Mouse (Mus musculus) cortical plate, adult 2 months (tissue): ENCODE results near the gene Map3k3. TPM values are rescaled to one million over a fixed set of nuclear protein-coding genes. Genes with fewer than 3 reads are reported as not detected.
"Not testable (repeated sequence)": the region's sequence is repeated elsewhere in the genome, so short reads cannot be mapped to it uniquely, and the experiment has no call there.

ENCODE experiments used
- H3K27ac ChIP-seq: fragments of 200-500 bp; 2 replicates; pipeline ENCODE4 v1.5.1; 2012; ENCODE audit warnings: low read length, control low read depth, inconsistent platforms; ENCODE audit not compliant: insufficient read depth
- H3K4me1 ChIP-seq: fragments of 200-500 bp; 2 replicates; pipeline ENCODE4 v1.6.1; 2011; ENCODE audit warnings: low read length; ENCODE audit not compliant: control insufficient read depth, insufficient read depth
- H3K4me3 ChIP-seq: fragments of 200-500 bp; 2 replicates; pipeline ENCODE4 v1.5.1; 2011; ENCODE audit warnings: mild to moderate bottlenecking, low read length, control low read depth; ENCODE audit not compliant: insufficient read depth
- CTCF ChIP-seq: fragments of 200-500 bp; IDR thresholded peaks from 2 replicates; pipeline ENCODE4 v1.5.1; 2011; ENCODE audit warnings: mild to moderate bottlenecking, control low read depth, low read length; ENCODE audit not compliant: insufficient read depth; ENCODE audit errors: extremely low read depth
- POLR2A ChIP-seq: fragments of 200-500 bp; IDR thresholded peaks from 2 replicates; pipeline ENCODE4 v1.6.1; 2011; ENCODE audit warnings: mild to moderate bottlenecking, low read length, control low read depth; ENCODE audit not compliant: insufficient read depth; ENCODE audit errors: extremely low read depth
- polyA plus RNA-seq: library from polyadenylated mRNA; depleted of rRNA; stranded (reverse); fragments of >200 nt; gene quantifications from 2 replicates; pipeline ENCODE4 v1.2.3, GENCODE M21; 2012

Map3k3 gene
- polyA plus RNA-seq, 1 experiment: 32.3 TPM

GRCm38 (mm10) chr11:106125827-106126226, 41.4 kb downstream of the Map3k3 start:
- TF ChIP-seq POLR2A (no peak), CTCF (no peak)
- peaks cover 4% of the 10 kb centered on the region; the same call in 1 of the 2 replicates for H3K4me1 ChIP-seq
- H3K27ac ChIP-seq: no peak overlapping the region
- H3K4me3 ChIP-seq: no peak overlapping the region

GRCm38 (mm10) chr11:106126727-106127373, 42.4 kb downstream of the Map3k3 start:
- not testable (repeated sequence) for H3K4me3 ChIP-seq, H3K4me1 ChIP-seq, H3K27ac ChIP-seq

GRCm38 (mm10) chr11:106129477-106129876, 45.1 kb downstream of the Map3k3 start:
- no peak overlapping the region for H3K4me3 ChIP-seq
- H3K27ac ChIP-seq: no peak overlapping the region
- TF ChIP-seq POLR2A (no peak), CTCF (no peak)
- no peaks in the 10 kb centered on the region; the same call in 1 of the 2 replicates for H3K4me1 ChIP-seq

GRCm38 (mm10) chr11:106132516-106132915, 48.1 kb downstream of the Map3k3 start:
- TF ChIP-seq CTCF (no peak), POLR2A (no peak)

GRCm38 (mm10) chr11:106134580-106135528, 50.4 kb downstream of the Map3k3 start:
- no peaks in the 10 kb centered on the region; the same call in 1 of the 2 replicates for H3K4me1 ChIP-seq
- no peak for TF ChIP-seq CTCF
- TF ChIP-seq POLR2A: no peak
- H3K27ac ChIP-seq: peak overlapping the region; percentile 78
- H3K4me3 ChIP-seq: no peak overlapping the region

More at GRCm38 (mm10) chr11:106132516-106132915, 48.1 kb downstream of the Map3k3 start:
- H3K4me1 ChIP-seq: no peaks in the 10 kb centered on the region; the same call in 1 of the 2 replicates
- H3K27ac ChIP-seq: no peak overlapping the region
- no peak overlapping the region for H3K4me3 ChIP-seq

GRCm38 (mm10) chr11:106151219-106151618, 66.8 kb downstream of the Map3k3 start:
- no peak for TF ChIP-seq POLR2A
- no peaks in the 10 kb centered on the region for H3K4me1 ChIP-seq
- H3K27ac ChIP-seq: no peak overlapping the region
- no peak overlapping the region for H3K4me3 ChIP-seq

GRCm38 (mm10) chr11:106152132-106152531, 67.7 kb downstream of the Map3k3 start:
- no peak overlapping the region for H3K27ac ChIP-seq
- no peak for TF ChIP-seq POLR2A
- TF ChIP-seq CTCF: peak; percentile 28; the same call in 1 of the 2 replicates

GRCm38 (mm10) chr11:106154091-106154490, 69.7 kb downstream of the Map3k3 start:
- no peak for TF ChIP-seq CTCF
- TF ChIP-seq POLR2A: no peak
- H3K4me1 ChIP-seq: no peaks in the 10 kb centered on the region; the same call in 1 of the 2 replicates
- H3K27ac ChIP-seq: no peak overlapping the region
- H3K4me3 ChIP-seq: no peak overlapping the region

More at GRCm38 (mm10) chr11:106152132-106152531, 67.7 kb downstream of the Map3k3 start:
- Histone ChIP-seq H3K4me3 (no peak overlapping the region), H3K4me1 (no peaks in the 10 kb centered on the region)

GRCm38 (mm10) chr11:106154770-106155169, 70.4 kb downstream of the Map3k3 start:
- Histone ChIP-seq H3K4me1 (no peaks in the 10 kb centered on the region; the same call in 1 of the 2 replicates), H3K4me3 (no peak overlapping the region), H3K27ac (no peak overlapping the region)
- no peak for TF ChIP-seq CTCF
- no peak for TF ChIP-seq POLR2A
